Mouse (Mus musculus) kidney, embryonic 15.5 days (tissue): ENCODE results near the gene Pdhb. TPM values are rescaled to one million over a fixed set of nuclear protein-coding genes. Genes with fewer than 3 reads are reported as not detected.
"Not testable (repeated sequence)": the region's sequence is repeated elsewhere in the genome, so short reads cannot be mapped to it uniquely, and the experiment has no call there.

Experiments used
- ATAC-seq: fragments of 200-750 bp; cut with Nextera tagmentation; replicated peaks from 2 replicates; pipeline ENCODE4 v1.8.0; 2017; ENCODE audit warnings: moderate TSS enrichment; ENCODE audit not compliant: low FRiP score
- H3K27ac ChIP-seq: fragments of 300-500 bp; sonication (generic); 2 replicates; pipeline ENCODE4 v1.5.1; 2015; ENCODE audit warnings: mild to moderate bottlenecking, inconsistent platforms
- H3K27me3 ChIP-seq: fragments of 300-500 bp; sonication (generic); 2 replicates; pipeline ENCODE4 v1.6.1; 2015; ENCODE audit warnings: inconsistent platforms
- H3K36me3 ChIP-seq: fragments of 300-500 bp; sonication (generic); 2 replicates; pipeline ENCODE4 v1.6.1; 2015; ENCODE audit warnings: inconsistent platforms
- H3K4me1 ChIP-seq: fragments of 300-500 bp; sonication (generic); 2 replicates; pipeline ENCODE4 v1.6.1; 2015; ENCODE audit warnings: inconsistent platforms
- H3K4me2 ChIP-seq: fragments of 300-500 bp; sonication (generic); 2 replicates; pipeline ENCODE4 v1.6.1; 2015; ENCODE audit warnings: moderate library complexity, mild to moderate bottlenecking, inconsistent platforms
- H3K4me3 ChIP-seq: fragments of 300-500 bp; sonication (generic); replicated peaks from 2 replicates; pipeline ENCODE4 v1.5.1; 2015; ENCODE audit warnings: mild to moderate bottlenecking, inconsistent platforms
- H3K9ac ChIP-seq: fragments of 300-500 bp; sonication (generic); 2 replicates; pipeline ENCODE4 v1.6.1; 2015; ENCODE audit warnings: mild to moderate bottlenecking, inconsistent platforms
- H3K9me3 ChIP-seq: fragments of 300-500 bp; sonication (generic); replicated peaks from 2 replicates; pipeline ENCODE4 v1.6.1; 2016; ENCODE audit warnings: inconsistent platforms
- WGBS: fragments of 180-500 bp; shearing (Covaris S2); methylation state at CpG from one replicate; pipeline ENCODE4 v1.1.7; 2015; ENCODE audit warnings: mixed read lengths; 5-methylcytosine and 5-hydroxymethylcytosine counted together
- polyA plus RNA-seq: library from polyadenylated mRNA; unstranded; fragments of >200 nt; fragmentation: Nextera tagmentation; extraction: Ambion mirVana; gene quantifications from 2 replicates; pipeline ENCODE4 v1.2.1, GENCODE M21; 2015

Pdhb gene
- polyA plus RNA-seq, 1 experiment from 2014 or later: 235 TPM

DNA sequence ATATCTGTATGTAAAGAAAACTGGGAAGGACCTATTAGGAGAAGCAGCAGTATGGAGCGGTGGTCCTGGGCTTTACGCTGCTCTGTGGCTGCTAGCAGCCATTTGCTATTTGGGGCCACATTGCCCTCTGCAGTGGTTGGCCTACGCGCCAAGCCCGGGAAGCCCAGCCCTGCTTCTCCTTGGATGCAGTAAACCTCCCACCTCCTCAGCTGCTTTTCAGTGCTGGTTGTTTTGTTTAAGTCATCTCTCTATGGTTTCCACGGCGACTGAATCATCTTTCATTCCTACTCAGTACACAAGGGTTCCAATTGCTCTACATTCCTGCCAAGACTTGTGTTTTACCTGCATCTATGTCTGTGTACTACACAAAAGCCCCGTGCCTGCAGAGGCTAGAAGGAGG is 24.0 kb downstream of the Pdhb start:
- Histone ChIP-seq H3K36me3 (peaks cover 51% of the 10 kb centered on the region), H3K4me1 (no peaks in the 10 kb centered on the region), H3K9me3 (no peaks in the 10 kb centered on the region), H3K9ac (no peak overlapping the region), H3K27ac (no peak overlapping the region), H3K27me3 (no peaks in the 10 kb centered on the region), H3K4me3 (no peak overlapping the region), H3K4me2 (no peak overlapping the region)
- 82% methylated on average over 8 of the region's 8 CpGs for WGBS
- no peak for ATAC-seq

DNA sequence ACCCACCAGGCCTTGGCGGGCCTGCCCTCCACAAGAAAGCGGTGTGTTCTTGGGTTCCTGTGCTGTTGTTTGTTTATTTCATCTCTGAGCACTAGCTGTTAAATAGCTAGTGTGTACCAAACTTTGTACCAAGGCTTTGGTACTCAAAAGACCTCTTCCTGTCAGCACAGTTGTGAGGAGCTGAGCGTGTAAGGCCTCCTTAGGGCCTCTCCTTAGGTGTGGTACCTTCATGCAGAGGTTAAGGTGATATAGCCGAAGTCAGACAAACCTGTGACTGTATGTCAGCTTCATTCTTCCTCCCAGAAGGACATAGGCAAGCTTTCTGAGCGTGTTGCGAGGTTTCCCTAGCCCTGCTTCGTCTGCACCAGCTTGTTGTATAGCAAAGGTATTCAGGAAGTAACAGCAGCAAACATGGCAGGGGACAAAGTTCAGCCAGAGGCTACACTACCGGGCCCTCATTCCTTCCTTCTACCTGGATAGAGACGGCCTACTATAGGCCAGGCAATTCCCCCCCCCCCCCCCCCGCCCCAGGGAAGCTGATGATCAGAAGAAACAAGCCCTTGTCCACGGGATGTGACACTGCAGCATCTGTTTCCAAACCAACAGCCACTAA is 26.1 kb downstream of the Pdhb start:
- Histone ChIP-seq H3K27me3 (no peaks in the 10 kb centered on the region), H3K9me3 (no peaks in the 10 kb centered on the region), H3K36me3 (peaks cover 59% of the 10 kb centered on the region), H3K27ac (no peak overlapping the region), H3K9ac (no peak overlapping the region), H3K4me3 (no peak overlapping the region), H3K4me1 (no peaks in the 10 kb centered on the region), H3K4me2 (no peak overlapping the region)
- no peak for ATAC-seq
- 83% methylated on average over 10 of the region's 11 CpGs for WGBS

DNA sequence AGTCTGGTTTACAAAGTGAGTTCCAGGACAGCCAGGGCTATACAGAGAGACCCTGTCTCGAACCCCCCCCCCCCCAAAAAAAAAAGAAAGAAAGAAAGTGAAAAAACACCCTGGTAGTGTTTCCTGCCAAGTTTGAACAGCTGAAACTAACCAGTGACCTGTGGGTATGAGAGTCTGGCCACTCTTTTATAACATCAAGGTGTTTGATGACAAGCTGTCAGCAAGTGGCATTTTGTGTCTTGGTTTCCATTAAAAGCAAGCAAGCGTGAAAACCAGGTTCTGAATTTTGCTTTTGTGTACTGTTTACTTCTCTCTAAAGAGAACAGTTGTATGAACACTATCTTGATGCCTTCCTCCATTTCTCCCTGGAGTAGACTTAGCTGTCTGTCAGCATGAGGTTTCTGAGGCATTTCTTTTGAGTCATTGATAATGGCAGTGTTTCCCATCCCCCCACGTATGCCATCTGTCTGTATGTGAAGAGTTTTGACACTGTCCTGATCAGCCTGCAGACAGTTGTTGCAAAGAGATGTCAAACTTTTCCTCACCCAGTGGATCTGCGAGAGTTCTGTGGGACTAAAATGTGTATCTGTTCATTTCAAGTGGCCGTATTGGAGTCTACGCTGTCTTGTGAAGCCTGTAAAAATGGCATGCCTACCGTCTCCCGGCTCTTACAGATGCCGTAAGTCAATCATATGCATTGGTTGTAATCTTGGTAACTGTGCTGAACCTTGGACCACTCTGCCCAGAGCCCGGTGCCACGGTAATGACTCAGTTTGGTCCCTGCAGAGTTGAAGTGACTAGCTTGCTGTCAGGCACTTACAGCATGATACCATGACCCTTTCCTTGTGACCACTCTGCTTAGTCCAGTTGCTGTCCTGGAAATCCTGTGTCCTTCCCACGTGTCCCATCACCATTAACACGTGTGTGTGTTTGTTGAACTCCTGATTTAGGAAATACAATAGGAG is 26.9 kb downstream of the Pdhb start:
- 88% methylated on average over 13 of the region's 13 CpGs for WGBS

DNA sequence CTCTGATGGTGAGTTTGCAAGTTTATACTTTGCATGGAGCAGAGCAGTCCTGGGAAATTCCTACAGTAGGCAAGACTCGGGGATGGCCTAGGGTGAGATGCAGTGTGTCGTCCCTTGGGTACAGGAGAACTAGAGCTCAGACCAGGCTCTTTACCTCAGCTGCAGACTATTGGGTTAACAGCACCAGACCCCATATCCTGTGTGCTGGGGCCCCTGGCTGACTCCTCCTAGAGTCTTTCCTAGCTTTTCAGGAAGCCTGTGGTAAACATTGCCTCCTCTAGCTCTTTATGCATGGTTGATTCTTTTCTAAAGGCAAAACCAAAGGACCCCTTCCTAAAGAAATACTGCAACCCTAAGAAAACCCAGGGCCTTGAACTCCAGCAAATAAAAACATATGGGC is 31.7 kb downstream of the Pdhb start:
- 80% methylated on average over 2 of the region's 2 CpGs for WGBS
- Histone ChIP-seq H3K27ac (no peak overlapping the region), H3K27me3 (no peaks in the 10 kb centered on the region), H3K9me3 (no peaks in the 10 kb centered on the region), H3K4me3 (no peak overlapping the region), H3K4me1 (0 out of 2 replicates have a peak, but pooled peaks cover 3% of the 10 kb centered on the region), H3K36me3 (peaks cover 59% of the 10 kb centered on the region), H3K9ac (no peak overlapping the region), H3K4me2 (no peak overlapping the region)
- ATAC-seq: no peak

More for the DNA sequence above, 26.9 kb downstream of the Pdhb start:
- Histone ChIP-seq H3K4me2 (no peak overlapping the region), H3K27ac (no peak overlapping the region), H3K9me3 (no peaks in the 10 kb centered on the region), H3K9ac (no peak overlapping the region), H3K36me3 (peaks cover 59% of the 10 kb centered on the region), H3K27me3 (no peaks in the 10 kb centered on the region), H3K4me1 (0 out of 2 replicates have a peak, but pooled peaks cover 3% of the 10 kb centered on the region), H3K4me3 (no peak overlapping the region)
- ATAC-seq: no peak

DNA sequence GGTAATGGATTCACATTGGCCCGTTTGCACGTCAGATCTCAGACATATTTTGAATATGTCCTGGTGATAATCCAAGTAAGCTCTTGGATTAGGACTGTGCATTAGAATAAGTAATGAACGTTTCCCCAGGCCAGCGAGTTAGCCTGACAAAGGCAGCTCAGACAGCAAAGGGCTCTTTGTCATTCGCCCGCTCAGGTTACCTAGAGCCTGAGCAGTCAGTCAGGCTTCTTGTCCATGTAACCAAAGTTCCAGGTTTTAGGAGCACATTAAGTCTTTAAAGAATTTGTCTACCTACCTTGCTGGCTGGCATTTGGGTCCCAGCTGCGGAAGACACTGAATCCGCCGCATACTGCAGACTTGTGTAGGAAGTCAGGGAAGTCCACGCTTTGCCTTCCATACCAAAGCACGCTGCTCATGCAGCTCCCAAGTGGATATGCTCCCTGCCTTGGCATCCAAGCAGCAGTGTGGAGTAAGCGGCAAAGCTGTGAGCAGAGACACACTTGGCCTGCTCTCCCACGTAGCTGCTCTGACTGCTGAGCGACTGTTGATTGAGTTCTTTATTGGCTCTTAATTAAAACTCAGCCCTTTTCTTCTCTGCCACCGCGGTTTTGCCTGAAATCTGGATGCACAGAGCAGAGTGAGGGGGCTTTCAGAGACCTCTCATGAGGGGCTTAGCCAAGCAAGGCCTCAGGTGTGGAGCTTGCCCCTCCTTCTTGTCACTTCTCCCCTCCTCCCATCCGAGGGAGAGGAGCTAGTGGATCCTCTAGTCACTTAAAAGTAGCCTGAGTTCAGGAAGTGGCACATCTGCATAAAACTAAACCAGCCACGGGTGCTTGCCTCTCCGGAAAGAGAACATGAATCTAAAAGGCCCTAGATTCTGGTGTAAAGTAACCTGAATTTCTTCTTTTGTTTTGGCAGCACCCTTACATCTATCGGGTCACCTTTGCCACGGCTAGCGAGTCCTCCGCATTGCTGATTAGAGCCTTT is 32.8 kb downstream of the Pdhb start:
- Histone ChIP-seq H3K4me1 (0 out of 2 replicates have a peak, but pooled peaks cover 3% of the 10 kb centered on the region), H3K27me3 (no peaks in the 10 kb centered on the region), H3K9me3 (no peaks in the 10 kb centered on the region), H3K27ac (no peak overlapping the region), H3K36me3 (peaks cover 54% of the 10 kb centered on the region), H3K4me2 (no peak overlapping the region), H3K4me3 (no peak overlapping the region), H3K9ac (no peak overlapping the region)
- ATAC-seq: peak; percentile 58
- 55% methylated on average over 23 of the region's 23 CpGs for WGBS

DNA sequence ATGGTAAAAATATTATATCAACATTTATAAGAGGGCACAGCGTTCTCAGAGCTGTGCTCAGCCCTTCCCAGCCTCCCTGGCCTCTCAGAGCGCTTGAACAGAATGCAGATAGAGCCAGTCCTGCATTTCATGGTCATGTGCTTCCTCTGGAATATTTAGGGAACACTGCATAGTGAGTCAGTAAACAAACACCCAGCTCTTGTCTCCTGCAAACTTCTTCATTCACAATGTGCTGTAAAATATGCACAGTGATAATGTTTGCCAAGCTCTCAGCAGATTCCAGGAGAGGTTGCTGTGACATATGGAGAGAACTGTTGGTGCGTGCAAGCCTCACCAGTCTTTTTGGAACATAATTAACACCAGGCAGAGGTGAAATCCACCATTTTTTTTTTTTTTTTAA is 37.7 kb downstream of the Pdhb start:
- peaks cover 35% of the 10 kb centered on the region for H3K36me3 ChIP-seq
- H3K4me3 ChIP-seq: no peak overlapping the region
- H3K27me3 ChIP-seq: no peaks in the 10 kb centered on the region
- no peak overlapping the region for H3K9ac ChIP-seq
- no peak for ATAC-seq
- WGBS: 82% methylated on average over 3 of the region's 3 CpGs
- H3K27ac ChIP-seq: no peak overlapping the region
- H3K4me2 ChIP-seq: no peak overlapping the region
- no peaks in the 10 kb centered on the region for H3K4me1 ChIP-seq
- H3K9me3 ChIP-seq: no peaks in the 10 kb centered on the region

DNA sequence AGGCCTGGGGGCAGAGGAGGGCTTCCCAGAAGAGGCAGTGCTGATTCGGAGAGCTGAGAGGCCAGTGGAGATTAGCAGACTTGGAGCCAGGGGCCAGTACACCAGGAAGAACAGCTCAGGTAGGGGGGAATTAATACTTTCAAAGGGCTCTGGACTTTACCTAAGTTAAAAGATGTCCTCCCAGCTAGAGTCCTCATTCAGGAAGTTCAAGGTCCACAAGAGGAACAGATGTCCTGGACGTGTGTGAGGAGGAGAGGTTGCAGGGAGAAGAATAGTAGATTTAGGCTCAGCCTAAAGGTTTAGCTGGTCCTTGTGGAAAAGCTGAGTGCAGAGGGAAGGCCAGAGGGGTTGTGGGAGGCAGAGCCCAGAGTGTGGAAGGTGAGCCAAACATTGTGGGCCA is 38.6 kb downstream of the Pdhb start:
- H3K9me3 ChIP-seq: no peaks in the 10 kb centered on the region
- no peak overlapping the region for H3K4me2 ChIP-seq
- no peaks in the 10 kb centered on the region for H3K27me3 ChIP-seq
- H3K4me1 ChIP-seq: no peaks in the 10 kb centered on the region
- no peak overlapping the region for H3K27ac ChIP-seq
- 69% methylated on average over 2 of the region's 2 CpGs for whole genome bisulfite sequencing
- H3K4me3 ChIP-seq: no peak overlapping the region
- no peak overlapping the region for H3K9ac ChIP-seq
- peaks cover 32% of the 10 kb centered on the region for H3K36me3 ChIP-seq
- no peak for ATAC-seq

DNA sequence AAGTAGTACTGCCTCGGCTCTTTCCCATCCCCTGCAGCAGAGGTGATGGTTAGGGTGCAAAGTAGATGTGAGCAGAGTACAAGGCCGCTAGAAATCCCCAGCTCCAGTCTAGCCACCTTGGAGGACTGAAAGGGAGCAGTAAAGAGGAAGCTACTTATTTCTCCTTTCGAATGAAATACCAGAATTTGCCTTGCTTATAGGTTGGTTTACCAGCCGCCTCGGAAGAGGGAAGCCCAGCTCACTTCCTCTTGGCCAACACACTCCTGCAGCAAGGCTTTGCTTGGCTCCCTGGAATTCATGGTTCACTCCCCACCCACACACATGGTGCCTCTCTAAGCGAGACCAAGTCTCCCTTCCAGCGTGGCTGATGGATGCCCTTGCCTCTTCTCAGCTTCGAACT is 40.0 kb downstream of the Pdhb start:
- H3K27ac ChIP-seq: no peak overlapping the region
- no peaks in the 10 kb centered on the region for H3K4me1 ChIP-seq
- WGBS: 75% methylated on average over 8 of the region's 8 CpGs
- no peaks in the 10 kb centered on the region for H3K9me3 ChIP-seq
- no peak overlapping the region for H3K9ac ChIP-seq
- H3K27me3 ChIP-seq: no peaks in the 10 kb centered on the region
- no peak overlapping the region for H3K4me3 ChIP-seq
- no peak for ATAC-seq
- H3K4me2 ChIP-seq: no peak overlapping the region
- H3K36me3 ChIP-seq: peaks cover 18% of the 10 kb centered on the region

DNA sequence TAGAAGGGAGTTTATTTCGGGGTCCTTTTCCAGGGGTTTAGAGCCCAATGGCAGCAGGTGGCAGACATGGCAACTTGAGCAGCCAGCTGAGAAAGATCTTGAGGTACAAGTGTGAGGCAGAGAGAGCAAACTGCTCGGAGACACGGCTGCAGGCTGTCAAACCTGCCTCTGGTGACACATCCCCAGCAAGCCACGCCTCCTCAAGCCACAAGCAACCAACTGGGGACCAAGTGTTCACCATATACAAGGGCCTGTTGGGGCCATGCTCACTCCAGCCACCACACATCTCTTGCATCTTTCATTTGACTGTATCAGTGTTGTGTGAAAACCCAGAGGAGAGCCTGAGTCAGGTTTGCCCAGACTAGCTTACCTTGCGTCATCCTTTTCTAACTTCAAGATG is 44.9 kb downstream of the Pdhb start:
- Histone ChIP-seq H3K9me3 (no peaks in the 10 kb centered on the region), H3K27me3 (no peaks in the 10 kb centered on the region), H3K36me3 (peaks cover 33% of the 10 kb centered on the region), H3K4me2 (no peak overlapping the region), H3K4me3 (no peak overlapping the region), H3K9ac (no peak overlapping the region), H3K4me1 (no peaks in the 10 kb centered on the region), H3K27ac (no peak overlapping the region)
- WGBS: 56% methylated on average over 5 of the region's 5 CpGs
- ATAC-seq: no peak

DNA sequence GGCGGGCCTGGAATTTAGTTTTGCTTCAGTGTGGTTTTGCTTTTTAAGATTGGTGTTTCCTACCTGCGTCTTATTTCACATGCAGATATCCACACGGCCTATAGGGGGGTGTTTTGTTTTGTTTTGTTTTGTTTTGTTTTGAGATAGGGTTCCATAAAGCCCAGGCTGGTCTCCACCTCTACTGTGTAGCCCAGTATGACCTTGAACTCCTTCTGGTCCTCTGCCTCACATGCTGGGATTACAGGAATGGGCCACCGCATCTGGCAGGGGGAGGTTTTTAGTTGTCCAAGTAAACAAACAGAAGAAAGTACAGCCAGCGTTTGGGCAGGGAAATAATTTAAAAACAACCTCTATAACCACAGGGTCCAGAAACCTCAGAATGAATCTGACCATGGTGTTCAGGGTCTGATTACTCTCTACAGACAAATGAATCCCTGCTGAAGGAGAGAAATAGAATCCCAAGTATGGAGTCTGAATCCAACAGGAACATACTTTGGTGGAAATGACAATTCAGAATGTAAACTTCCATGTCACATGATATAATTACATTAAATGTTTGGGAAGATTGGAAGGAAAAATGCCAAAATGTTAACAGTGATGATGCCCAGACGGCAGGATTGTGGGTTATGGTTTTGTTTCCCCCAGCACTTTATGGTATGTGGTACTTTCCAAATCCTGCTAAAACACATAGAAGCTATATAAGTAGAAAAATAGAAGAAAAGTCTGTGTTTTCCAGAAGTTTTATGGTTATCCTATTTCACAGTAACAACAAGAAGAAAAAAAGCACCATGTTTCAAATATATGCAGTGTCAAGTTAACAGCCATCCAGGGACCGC is 48.6 kb downstream of the Pdhb start:
- no peak for ATAC-seq
- no peak overlapping the region for H3K9ac ChIP-seq
- no peak overlapping the region for H3K4me2 ChIP-seq
- H3K4me3 ChIP-seq: no peak overlapping the region
- H3K9me3 ChIP-seq: no peaks in the 10 kb centered on the region
- no peaks in the 10 kb centered on the region for H3K4me1 ChIP-seq
- H3K27me3 ChIP-seq: no peaks in the 10 kb centered on the region
- H3K36me3 ChIP-seq: peaks cover 24% of the 10 kb centered on the region; the same call in 1 of the 2 replicates
- 73% methylated on average over 7 of the region's 7 CpGs for WGBS
- H3K27ac ChIP-seq: no peak overlapping the region

DNA sequence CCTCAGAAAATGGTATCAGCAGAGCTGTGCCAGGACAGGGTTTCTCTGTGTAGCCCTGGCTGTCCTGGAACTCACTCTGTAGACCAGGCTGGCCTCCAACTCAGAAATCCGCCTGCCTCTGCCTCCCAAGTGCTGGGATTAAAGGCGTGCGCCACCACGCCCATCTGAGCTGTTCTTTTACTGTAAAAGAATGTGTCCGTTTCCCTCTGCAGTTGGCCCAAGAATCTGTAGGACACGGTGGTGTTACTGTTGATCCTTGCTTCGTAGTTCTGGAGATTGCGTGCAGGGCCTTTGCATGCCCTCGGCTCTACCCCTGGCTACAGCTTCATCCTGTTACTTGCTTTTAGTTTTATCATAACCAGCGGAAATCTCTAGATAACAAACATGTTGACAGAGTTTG is 49.2 kb downstream of the Pdhb start:
- H3K27ac ChIP-seq, H3K4me1 ChIP-seq, H3K9ac ChIP-seq, H3K4me3 ChIP-seq, H3K9me3 ChIP-seq, H3K27me3 ChIP-seq, ATAC-seq, H3K4me2 ChIP-seq: not testable (repeated sequence)
- H3K36me3 ChIP-seq: peaks cover 24% of the 10 kb centered on the region; the same call in 1 of the 2 replicates
- WGBS: 95% methylated on average over 10 of the region's 10 CpGs
